Mouse (Mus musculus) gastrocnemius, postnatal 36 days (tissue): ENCODE data around the gene Hoxb7. TPM values are rescaled to one million over a fixed set of nuclear protein-coding genes. Genes with fewer than 3 reads are reported as not detected.

Experiments
- DNase-seq, 2 experiments: peaks; one replicate each; pipeline ENCODE4 v3.0.0; 2022
- intact Hi-C: fragments of 180-260 bp; cut with DNase I; formaldehyde crosslinking; loops from one replicate; pipeline ENCODE4 v1.15.1; 2025
- microRNA-seq, 2 experiments: library from miRNA; unstranded; fragments of <30 nt; microRNA quantifications; one replicate each; pipeline ENCODE4 v1.2.0; 2021
- total RNA-seq, 2 experiments: library from RNA; stranded (reverse); gene quantifications; 2 replicates each; pipeline ENCODE4 v1.2.3; 2021

Gene Hoxb7
- total RNA-seq, 2 experiments from 2014 or later = 0.39 to 0.41 TPM

DNA sequence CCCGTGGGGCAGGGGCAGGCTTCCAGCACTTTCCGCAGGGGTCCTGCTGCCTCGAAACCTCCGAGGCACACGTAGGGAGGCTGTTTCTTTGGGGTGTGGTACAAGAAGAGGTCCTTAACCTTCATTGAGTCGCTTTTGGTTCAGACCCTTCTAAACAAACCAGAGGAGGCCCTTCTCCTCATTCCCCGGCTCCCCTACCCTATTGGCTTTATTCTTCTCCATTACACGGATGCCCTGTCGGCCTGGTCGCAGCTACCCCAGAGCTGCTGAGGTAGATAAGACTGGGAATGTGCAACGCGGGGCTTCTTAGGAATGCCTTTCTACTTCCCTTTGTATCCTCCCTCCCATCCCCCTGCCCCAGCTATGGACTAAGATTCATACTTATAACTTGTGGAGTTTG lies 40.3 kb downstream of the Hoxb7 start:
- no peak for DNase-seq
- intact Hi-C loops = no loop called here

- intact Hi-C loops = no loop called here
- DNase-seq = no peak
Measured at GRCm38 (mm10) chr11:96327122-96327521, 40.7 kb downstream of the Hoxb7 start.

DNA sequence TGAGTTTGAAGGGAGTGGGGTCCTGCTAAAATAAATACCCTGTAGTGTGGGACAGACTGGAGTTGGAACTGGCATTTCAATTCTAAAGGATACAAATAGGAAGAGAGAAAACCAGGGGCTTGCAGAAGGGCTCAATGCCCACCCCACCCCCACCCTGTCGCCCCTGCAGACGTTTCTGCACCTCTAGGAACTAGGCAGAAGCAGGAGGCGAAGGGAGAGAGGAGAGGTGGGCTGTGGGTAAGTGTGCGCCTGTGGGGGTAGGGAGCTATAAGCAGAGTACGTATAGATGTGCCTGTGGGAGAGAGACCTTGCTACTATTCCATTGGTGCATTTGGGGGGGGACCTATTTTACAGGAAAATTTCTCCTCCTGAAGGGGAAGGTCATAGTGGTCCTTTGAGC lies 41.3 kb downstream of the Hoxb7 start:
- intact Hi-C loops = no loop called here
- no peak for DNase-seq

DNA sequence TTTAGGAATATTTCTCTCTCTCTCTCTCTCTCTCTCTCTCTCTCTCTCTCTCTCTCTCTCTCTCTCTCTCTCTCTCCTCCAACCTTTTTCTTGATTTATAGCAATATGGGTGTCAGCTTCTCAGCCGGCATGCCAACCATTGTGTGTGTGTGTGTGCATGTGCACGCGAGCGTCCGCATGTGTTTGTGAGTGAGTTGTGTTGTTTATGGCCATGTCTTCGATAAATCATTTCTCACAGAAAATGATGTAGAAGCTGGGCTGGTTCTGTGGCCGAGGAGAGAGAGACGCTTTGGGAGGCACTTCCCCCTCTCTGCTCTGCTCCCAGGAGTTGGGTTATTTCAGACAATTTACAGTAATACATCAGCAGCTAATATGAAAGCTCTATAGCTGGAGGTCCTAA lies 42.2 kb downstream of the Hoxb7 start:
- intact Hi-C loops = no loop called here

DNA sequence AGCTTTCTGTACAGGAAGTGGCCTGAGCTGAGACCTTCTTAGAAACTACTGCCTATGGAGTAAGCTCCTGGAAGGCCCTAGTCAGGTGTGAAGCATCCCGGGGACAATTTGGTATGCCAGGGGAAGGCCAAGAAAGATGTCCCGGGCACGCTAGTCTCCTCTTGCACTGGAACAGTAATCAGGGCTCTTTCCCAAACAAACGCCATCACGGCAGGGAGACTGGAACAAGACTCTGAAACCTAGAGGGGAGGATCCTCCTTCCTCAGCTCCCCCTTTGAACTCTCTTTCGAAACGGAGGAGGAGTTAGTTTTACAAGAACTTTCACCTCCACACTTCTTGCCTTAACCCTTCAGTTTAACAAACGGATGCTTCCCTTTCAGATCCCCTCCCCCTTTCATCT lies 45.7 kb downstream of the Hoxb7 start:
- intact Hi-C loops = no loop called here
- DNase-seq = no peak

More for the DNA sequence above, 42.2 kb downstream of the Hoxb7 start:
- DNase-seq = no peak

- DNase-seq = no peak
- intact Hi-C loops = no loop called here
Measured at GRCm38 (mm10) chr11:96332618-96333032, 46.2 kb downstream of the Hoxb7 start.

- intact Hi-C loops = no loop called here
- no peak for DNase-seq
Measured at GRCm38 (mm10) chr11:96333241-96334001, 47.0 kb downstream of the Hoxb7 start.

GRCm38 (mm10) chr11:96334002-96334364 lies 47.6 kb downstream of the Hoxb7 start:
- intact Hi-C loops = no loop called here
- DNase-seq = no peak

DNA sequence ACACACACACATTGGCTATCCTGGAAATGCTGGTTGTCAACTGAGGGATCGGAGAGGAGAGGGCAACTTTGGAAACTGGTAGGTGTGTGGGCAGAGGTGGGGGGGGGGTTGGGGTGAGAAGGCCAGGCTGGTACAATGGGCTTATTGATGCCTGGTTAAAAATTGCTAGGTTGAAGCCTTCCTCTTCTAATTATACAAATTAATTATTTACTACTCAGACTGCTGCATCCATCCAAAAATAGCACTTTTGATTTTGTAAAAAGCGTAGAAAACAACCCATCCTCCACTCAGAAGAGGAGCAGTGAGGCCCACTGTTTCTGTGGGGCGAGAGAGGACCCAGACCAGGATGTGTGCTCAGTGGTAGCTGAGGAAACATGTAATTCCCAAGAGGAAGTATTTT lies 48.6 kb downstream of the Hoxb7 start:
- intact Hi-C loops = no loop called here
- DNase-seq = no peak

DNA sequence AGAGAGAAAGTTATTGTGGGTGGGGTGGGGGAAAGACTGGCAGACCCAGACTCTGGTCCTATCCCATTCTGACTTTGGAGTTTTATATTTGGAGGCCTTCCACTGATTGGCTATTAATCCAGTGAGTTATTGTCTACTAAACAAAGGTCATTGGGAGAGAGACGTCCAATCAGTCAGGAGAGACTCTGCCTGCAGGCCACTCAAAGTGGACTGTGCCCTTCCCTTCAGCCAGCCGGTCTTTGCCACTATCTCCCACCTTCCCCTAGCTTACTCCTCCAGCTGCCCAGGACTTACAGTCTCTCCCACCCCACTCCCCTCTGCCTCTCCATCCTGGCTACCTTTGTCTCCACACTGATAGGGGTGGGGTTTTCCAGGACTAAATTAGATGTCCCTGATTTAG lies 50.2 kb downstream of the Hoxb7 start:
- intact Hi-C loops = no loop called here
- no peak for DNase-seq

DNA sequence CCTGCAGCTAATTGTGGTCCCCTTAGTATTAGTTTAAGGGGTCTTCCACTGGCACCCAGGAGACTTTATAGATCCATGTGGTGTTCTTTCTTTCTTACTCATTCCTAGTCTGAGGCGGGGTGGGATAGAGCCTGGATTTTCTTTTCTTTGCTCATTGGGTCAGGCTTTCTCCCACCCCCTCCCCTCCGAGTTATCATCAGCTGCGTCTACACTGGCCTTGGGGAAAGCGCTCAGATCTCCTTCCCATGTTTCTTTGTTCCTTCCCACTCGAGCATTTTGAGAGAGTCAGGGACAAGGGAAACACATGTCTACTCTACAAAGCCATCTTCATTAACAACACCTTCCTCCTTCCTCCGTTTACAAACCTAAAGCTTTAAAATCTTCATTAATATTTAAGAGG lies 50.6 kb downstream of the Hoxb7 start:
- intact Hi-C loops = no loop called here
- DNase-seq = no peak

DNA sequence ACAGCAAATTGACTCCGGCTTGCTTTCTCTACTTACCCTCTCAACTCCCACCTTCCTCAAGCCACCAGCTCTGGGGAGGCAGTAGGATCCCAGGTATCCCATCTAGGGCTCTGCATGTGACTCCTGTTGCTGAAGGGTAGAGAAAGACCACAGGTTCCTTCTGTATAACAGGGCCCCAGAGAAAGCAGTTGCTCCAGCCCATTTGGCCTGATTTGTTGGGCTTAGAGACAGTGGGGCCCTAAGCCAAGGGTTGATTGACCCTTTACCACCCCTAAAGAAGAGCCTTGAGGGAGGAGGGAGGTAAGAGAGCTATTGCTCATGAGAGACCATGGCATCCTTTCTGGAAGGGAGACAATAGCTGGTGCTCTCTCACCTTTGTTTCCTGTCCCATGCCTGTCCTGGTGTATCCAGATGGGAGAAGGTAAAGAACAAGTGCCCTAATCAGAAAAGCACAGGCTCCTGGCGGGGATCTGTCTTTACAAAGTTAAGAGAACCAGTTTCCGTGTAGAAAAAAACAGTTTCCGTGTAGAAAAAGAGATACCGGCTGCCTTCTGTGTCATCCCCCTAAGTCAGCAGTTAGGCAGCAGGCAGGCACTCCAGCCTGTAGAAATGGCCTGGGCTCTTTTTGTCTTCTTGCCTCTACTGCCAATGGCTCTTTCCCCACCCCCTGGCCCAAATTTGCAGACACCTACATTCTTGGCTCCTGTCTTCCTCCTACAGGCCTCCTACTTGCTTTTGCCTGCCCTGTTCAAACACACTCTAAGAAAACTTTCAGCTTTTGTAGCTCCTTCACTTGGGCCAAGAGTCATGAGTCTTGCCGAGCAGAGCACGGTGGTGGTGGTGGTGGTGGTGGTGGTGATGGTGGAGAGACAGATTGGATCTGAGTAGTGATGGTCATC lies 52.8 kb downstream of the Hoxb7 start:
- no peak for DNase-seq
- intact Hi-C loops = no loop called here

Small RNAs within 50 kb of the gene (microRNA-seq; reads per million reads assigned to microRNA genes)
- gene Mir10a (6,270 to 8,601 reads per million in 2 experiments), gene Mir196a-1 (3.2 to 5.9 reads per million in 2 experiments)

Other genes with a start within 250 kb of the Hoxb7 start
- 10 to 100 TPM; 14.5 to 15.4 TPM for gene Ube2z, start 221.2 kb upstream of the Hoxb7 start, total RNA-seq
- gene Atp5g1, start 211.0 kb upstream of the Hoxb7 start, total RNA-seq = 1,000 to 10,000 TPM; 1,399 to 1,465 TPM
- not detected for gene Calcoco2, start 174.7 kb upstream of the Hoxb7 start, total RNA-seq
- not detected for gene Ttll6, start 152.8 kb upstream of the Hoxb7 start, total RNA-seq
- not detected for gene Hoxb13, start 92.3 kb upstream of the Hoxb7 start, total RNA-seq
- under 1 TPM in 1 of 2 experiments, not detected in 1; 0.10 TPM for gene Hoxb9, start 15.2 kb upstream of the Hoxb7 start, total RNA-seq
- under 1 TPM; 0.15 TPM for gene Hoxb8, start 4.7 kb upstream of the Hoxb7 start, total RNA-seq
- gene Hoxb6, start 5.9 kb downstream of the Hoxb7 start, total RNA-seq = under 1 TPM; 0.38 to 0.54 TPM
- gene Hoxb5, start 16.7 kb downstream of the Hoxb7 start, total RNA-seq = under 1 TPM; 0.52 to 0.61 TPM
- under 1 TPM; 0.23 to 0.54 TPM for gene Hoxb4, start 31.6 kb downstream of the Hoxb7 start, total RNA-seq
- gene Hoxb3, start 36.7 kb downstream of the Hoxb7 start, total RNA-seq = under 1 TPM; 0.38 to 0.54 TPM
- under 1 TPM in 1 of 2 experiments, not detected in 1; 0.12 TPM for gene Hoxb2, start 63.9 kb downstream of the Hoxb7 start, total RNA-seq
- gene Hoxb1, start 79.1 kb downstream of the Hoxb7 start, total RNA-seq = not detected
- gene Skap1, start 178.0 kb downstream of the Hoxb7 start, total RNA-seq = 1 to 10 TPM in 1 of 2 experiments, not detected in 1; 1.6 TPM